Mouse (Mus musculus): ENCODE results near the gene Timm23. TPM values are rescaled to one million over a fixed set of nuclear protein-coding genes. Genes with fewer than 3 reads are reported as not detected.
"Not testable (repeated sequence)": the region's sequence is repeated elsewhere in the genome, so short reads cannot be mapped to it uniquely, and the experiment has no call there.

Gene Timm23
- polyA plus RNA-seq, 1 experiment from 2014 or later, result 160 TPM

DNA sequence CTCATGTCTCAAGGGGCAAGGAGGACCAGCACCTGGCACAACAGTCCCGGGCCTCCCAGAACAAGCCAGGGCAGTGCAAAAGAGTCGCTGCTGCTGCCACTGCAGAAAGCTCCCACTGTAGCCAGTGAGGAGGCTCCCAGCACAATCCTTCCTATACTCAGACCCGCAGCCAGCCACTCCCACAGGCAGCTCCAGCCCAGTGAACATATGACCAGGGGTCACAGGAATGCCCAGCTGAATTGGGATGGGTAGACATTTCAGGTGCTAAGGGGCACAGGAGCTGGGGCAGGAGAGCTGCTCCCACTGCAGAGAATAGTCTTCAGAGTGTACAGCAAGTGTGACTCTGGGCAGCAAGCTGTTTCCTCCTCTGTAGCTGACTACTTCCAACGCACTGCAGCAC is 56.3 kb downstream of the Timm23 start:
- H3K27ac ChIP-seq (ENCODE audit: low read length), result no peak overlapping the region
- no peak for TF ChIP-seq EP300 (IDR thresholded peaks at IDR 0.05)
- TF ChIP-seq CTCF (IDR thresholded peaks at IDR 0.05), result no peak
- WGBS, result 60% methylated on average over 4 of the region's 4 CpGs
- DNase-seq (ENCODE audit: low spot score), result no peak
- H3K27me3 ChIP-seq (replicated peaks; ENCODE audit: insufficient read depth, low read length), result peaks cover 3% of the 10 kb centered on the region; the same call in 1 of the 2 replicates
- no peaks in the 10 kb centered on the region for H3K4me1 ChIP-seq (ENCODE audit: insufficient read depth, low read depth, low read length)
- no peaks in the 10 kb centered on the region for H3K36me3 ChIP-seq (ENCODE audit: insufficient read depth, low read length)
- ATAC-seq, result no peak
- H3K9me3 ChIP-seq (ENCODE audit: low read length), result peaks cover 4% of the 10 kb centered on the region; the same call in 1 of the 2 replicates
- H3K9ac ChIP-seq (replicated peaks; ENCODE audit: low read depth), result no peak overlapping the region
- H3K4me3 ChIP-seq (ENCODE audit: low read depth, low read length), result no peak overlapping the region
- H3K4me2 ChIP-seq (replicated peaks; ENCODE audit: low read depth, low read length), result no peak overlapping the region

GRCm38 (mm10) chr14:32144734-32145133 is 57.0 kb downstream of the Timm23 start:
- H3K9ac ChIP-seq (replicated peaks; ENCODE audit: low read depth), result no peak overlapping the region
- no peak overlapping the region for H3K27ac ChIP-seq (ENCODE audit: low read length)
- H3K4me2 ChIP-seq (replicated peaks; ENCODE audit: low read depth, low read length), result no peak overlapping the region
- H3K27me3 ChIP-seq (replicated peaks; ENCODE audit: insufficient read depth, low read length), result no peaks in the 10 kb centered on the region; the same call in 1 of the 2 replicates
- peaks cover 4% of the 10 kb centered on the region; the same call in 1 of the 2 replicates for H3K9me3 ChIP-seq (ENCODE audit: low read length)
- DNase-seq (ENCODE audit: low spot score) (no peak), ATAC-seq (no peak)
- no peaks in the 10 kb centered on the region for H3K4me1 ChIP-seq (ENCODE audit: insufficient read depth, low read depth, low read length)
- H3K4me3 ChIP-seq (ENCODE audit: low read depth, low read length), result no peak overlapping the region
- H3K36me3 ChIP-seq (ENCODE audit: insufficient read depth, low read length), result no peaks in the 10 kb centered on the region
- no peak for TF ChIP-seq EP300 (IDR thresholded peaks at IDR 0.05)
- TF ChIP-seq CTCF (IDR thresholded peaks at IDR 0.05), result no peak

DNA sequence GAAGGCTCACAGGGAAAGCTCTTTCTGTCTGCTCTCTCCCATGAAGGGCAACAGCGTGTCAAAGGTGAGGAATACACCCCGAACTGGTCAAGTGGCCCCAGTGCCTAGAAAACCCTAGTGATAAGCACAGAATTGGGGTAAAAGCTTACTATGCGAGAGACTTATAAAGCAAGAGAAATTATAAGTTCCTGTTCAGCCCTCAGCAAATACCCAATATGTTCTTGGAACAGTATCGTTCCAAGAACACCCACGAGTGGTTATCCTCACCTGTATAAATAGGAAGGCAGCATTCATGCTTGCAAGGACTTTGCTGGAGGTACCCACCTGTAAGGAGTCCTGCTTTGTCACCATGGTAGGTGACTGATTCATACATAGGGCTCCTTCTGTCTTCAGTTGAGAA is 60.0 kb downstream of the Timm23 start, which contains the start of gene Msmb:
Gene Msmb (plus strand): TSS at position 301 of the 400 bp plus-strand sequence.
- ATAC-seq, result no peak
- TF ChIP-seq CTCF (IDR thresholded peaks at IDR 0.05) (no peak), EP300 (IDR thresholded peaks at IDR 0.05) (no peak)
- 83% methylated on average over 5 of the region's 5 CpGs for WGBS

GRCm38 (mm10) chr14:32140359-32140965 is 61.2 kb downstream of the Timm23 start:
- Histone ChIP-seq H3K4me2 (replicated peaks; ENCODE audit: low read depth, low read length) (no peak overlapping the region), H3K9me3 (ENCODE audit: low read length) (no peaks in the 10 kb centered on the region), H3K4me3 (ENCODE audit: low read depth, low read length) (no peak overlapping the region), H3K27ac (ENCODE audit: low read length) (no peak overlapping the region), H3K4me1 (ENCODE audit: insufficient read depth, low read depth, low read length) (no peaks in the 10 kb centered on the region), H3K27me3 (replicated peaks; ENCODE audit: insufficient read depth, low read length) (no peaks in the 10 kb centered on the region), H3K9ac (replicated peaks; ENCODE audit: low read depth) (no peak overlapping the region), H3K36me3 (ENCODE audit: insufficient read depth, low read length) (no peaks in the 10 kb centered on the region)
- TF ChIP-seq EP300 (IDR thresholded peaks at IDR 0.05) (no peak), CTCF (IDR thresholded peaks at IDR 0.05) (no peak)
- DNase-seq (ENCODE audit: low spot score), result no peak
- no peak for ATAC-seq
- 80% methylated on average over 5 of the region's 5 CpGs for WGBS

More for the DNA sequence above, 60.0 kb downstream of the Timm23 start, which contains the start of gene Msmb:
- Histone ChIP-seq H3K9ac (replicated peaks; ENCODE audit: low read depth) (no peak within 1 kb of the TSS), H3K4me2 (replicated peaks; ENCODE audit: low read depth, low read length) (no peak within 1 kb of the TSS), H3K27ac (ENCODE audit: low read length) (no peak within 1 kb of the TSS), H3K4me3 (ENCODE audit: low read depth, low read length) (no peak within 1 kb of the TSS), H3K9me3 (ENCODE audit: low read length) (no peaks in the 10 kb centered on the region), H3K4me1 (ENCODE audit: insufficient read depth, low read depth, low read length) (no peaks in the 10 kb centered on the region), H3K36me3 (ENCODE audit: insufficient read depth, low read length) (no peaks in the 10 kb centered on the region), H3K27me3 (replicated peaks; ENCODE audit: insufficient read depth, low read length) (no peaks in the 10 kb centered on the region)
- no peak for DNase-seq (ENCODE audit: low spot score)

DNA sequence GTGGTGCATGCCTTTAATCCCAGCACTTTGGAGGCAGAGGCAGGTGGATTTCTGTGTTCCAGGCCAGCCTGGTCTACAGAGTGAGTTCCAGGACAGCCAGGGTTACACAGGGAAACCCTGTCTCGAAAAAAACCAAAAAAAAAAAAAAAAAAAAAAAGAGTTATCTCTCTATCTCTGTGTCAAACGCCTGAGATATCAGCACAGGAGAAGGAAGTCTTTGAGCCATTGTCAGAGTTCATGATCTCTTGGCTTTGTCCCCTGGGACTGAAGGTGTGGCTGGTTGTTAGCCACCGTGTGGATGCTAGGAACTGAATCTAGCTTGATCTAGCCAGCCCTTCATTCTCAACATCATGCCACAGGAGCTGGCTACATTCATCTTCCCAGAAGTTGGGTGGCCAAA is 65.2 kb downstream of the Timm23 start:
- not testable (repeated sequence) for H3K9ac ChIP-seq (replicated peaks; ENCODE audit: low read depth); H3K4me3 ChIP-seq (ENCODE audit: low read depth, low read length); H3K27me3 ChIP-seq (replicated peaks; ENCODE audit: insufficient read depth, low read length); H3K4me2 ChIP-seq (replicated peaks; ENCODE audit: low read depth, low read length); DNase-seq (ENCODE audit: low spot score); H3K4me1 ChIP-seq (ENCODE audit: insufficient read depth, low read depth, low read length); ATAC-seq; H3K9me3 ChIP-seq (ENCODE audit: low read length); H3K36me3 ChIP-seq (ENCODE audit: insufficient read depth, low read length); H3K27ac ChIP-seq (ENCODE audit: low read length)
- 39% methylated on average over 3 of the region's 3 CpGs for WGBS

- H3K9me3 ChIP-seq (ENCODE audit: low read length), result no peaks in the 10 kb centered on the region
- H3K4me1 ChIP-seq (ENCODE audit: insufficient read depth, low read depth, low read length), result no peaks in the 10 kb centered on the region
- 0 out of 2 replicates have a peak, but pooled peaks cover 3% of the 10 kb centered on the region for H3K27me3 ChIP-seq (replicated peaks; ENCODE audit: insufficient read depth, low read length)
- 43% methylated on average over 2 of the region's 2 CpGs for WGBS
- H3K4me2 ChIP-seq (replicated peaks; ENCODE audit: low read depth, low read length), result no peak overlapping the region
- ATAC-seq (no peak), DNase-seq (ENCODE audit: low spot score) (peak; percentile 25)
- H3K36me3 ChIP-seq (ENCODE audit: insufficient read depth, low read length), result no peaks in the 10 kb centered on the region
- H3K9ac ChIP-seq (replicated peaks; ENCODE audit: low read depth), result no peak overlapping the region
- no peak for TF ChIP-seq EP300 (IDR thresholded peaks at IDR 0.05)
- TF ChIP-seq CTCF (IDR thresholded peaks at IDR 0.05), result no peak
- H3K4me3 ChIP-seq (ENCODE audit: low read depth, low read length), result no peak overlapping the region
- H3K27ac ChIP-seq (ENCODE audit: low read length), result no peak overlapping the region
Measured at GRCm38 (mm10) chr14:32134293-32134692, 67.4 kb downstream of the Timm23 start.

All from lung, postnatal 0 days (tissue).